Mouse (Mus musculus) hindlimb bud, embryonic 11.5 days (tissue): ENCODE results near the gene Nbr1.
"Not testable (repeated sequence)": the region's sequence is repeated elsewhere in the genome, so short reads cannot be mapped to it uniquely, and the experiment has no call there.

ENCODE experiments used
- DNase-seq: peaks from one replicate; pipeline ENCODE4 v3.0.0-alpha.2; 2012; ENCODE audit warnings: low read depth, low spot score; ENCODE audit errors: extremely low spot score

Nbr1 gene

GRCm38 (mm10) chr11:101582054-101583035 lies 30.4 kb downstream of the Nbr1 start, which contains the start of gene Tmem106a:
Gene Tmem106a (plus strand): TSS chr11:101582242.
- no peak for DNase-seq

DNA sequence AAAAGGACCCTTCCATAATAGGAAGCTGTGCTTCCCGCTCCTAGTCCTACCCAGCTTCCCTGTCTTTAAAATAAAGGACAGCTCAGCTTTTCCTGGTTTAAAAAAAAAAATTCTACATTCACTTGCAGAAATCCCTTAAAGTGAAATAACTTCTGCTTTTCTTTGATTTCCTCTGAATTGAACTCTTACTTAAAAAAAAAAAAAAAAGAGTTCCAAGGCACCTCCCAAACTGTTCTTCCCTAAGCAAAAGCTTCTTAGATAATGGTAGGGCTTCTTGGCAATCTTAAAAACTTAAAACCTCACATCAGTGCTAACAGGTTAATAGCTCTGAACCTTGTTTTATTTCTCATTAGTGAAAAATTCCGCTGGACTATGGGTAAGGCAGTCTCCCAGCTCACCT lies 31.3 kb downstream of the Nbr1 start:
- no peak for DNase-seq

- DNase-seq, result not testable (repeated sequence)
These were observed 33.1 kb downstream of the Nbr1 start for GRCm38 (mm10) chr11:101585031-101585430.

DNA sequence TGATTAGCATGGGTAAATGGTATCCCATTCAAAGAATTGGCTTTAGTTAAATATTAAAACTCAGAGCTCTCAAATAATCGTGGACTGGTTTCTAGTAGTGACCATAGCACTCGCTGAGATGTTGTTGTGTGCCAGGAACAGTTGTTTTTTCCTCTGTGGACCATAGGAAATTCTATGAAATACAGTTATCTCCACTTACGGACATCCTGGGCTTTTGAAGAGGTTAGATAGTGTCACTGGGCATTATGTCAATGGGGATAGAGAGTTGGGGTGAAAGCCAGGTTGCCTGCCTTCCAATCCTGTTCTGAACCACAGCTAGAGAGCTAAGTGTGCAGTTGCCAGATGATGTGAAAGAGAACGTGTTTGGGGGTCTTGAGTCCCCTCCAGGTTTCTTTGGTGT lies 33.9 kb downstream of the Nbr1 start:
- DNase-seq, result no peak

- no peak for DNase-seq
These were observed 35.7 kb downstream of the Nbr1 start for GRCm38 (mm10) chr11:101587676-101588075.

DNA sequence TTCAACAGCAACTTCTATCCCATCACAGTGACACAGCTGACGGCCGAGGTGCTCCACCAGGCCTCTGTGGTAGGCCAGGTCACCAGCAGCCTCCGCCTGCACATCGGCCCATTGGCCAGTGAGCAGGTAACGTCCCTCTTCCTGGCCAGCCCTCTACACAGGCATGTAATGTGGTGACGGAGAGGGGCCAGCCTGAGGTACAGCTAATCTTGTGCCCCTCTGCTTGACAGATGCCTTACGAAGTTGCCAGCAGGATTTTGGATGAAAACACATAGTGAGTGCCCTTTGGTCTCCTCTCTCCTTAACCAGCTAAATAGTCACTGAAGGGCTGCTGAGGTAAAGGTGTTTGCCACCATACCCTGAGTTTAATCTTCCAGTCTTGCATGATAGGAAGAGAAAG lies 36.9 kb downstream of the Nbr1 start:
- no peak for DNase-seq

DNA sequence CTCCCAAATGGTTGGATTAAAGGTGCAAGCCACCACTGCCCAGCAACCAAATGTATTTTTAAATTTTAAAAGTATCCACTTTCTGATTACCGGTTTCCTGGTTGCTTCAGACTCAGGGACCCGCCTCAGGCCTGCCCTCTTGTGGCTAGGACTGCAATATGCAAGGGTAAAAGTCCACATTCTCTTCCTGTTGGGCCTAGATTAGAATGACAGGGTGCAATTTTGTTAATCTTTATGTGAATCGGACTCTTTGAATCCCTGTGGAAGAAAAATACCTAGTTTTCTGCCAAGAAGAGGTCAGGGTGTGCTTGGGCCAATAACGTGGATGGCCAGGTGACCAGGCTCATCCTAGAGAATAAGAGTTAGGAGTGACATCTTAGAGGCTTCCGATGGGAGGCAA lies 37.5 kb downstream of the Nbr1 start:
- peak; percentile 20 for DNase-seq

GRCm38 (mm10) chr11:101589989-101590624 lies 38.2 kb downstream of the Nbr1 start:
- DNase-seq, result no peak

GRCm38 (mm10) chr11:101599156-101599555 lies 47.2 kb downstream of the Nbr1 start, which contains the start of gene Gm11634:
Gene Gm11634 (minus strand): TSS chr11:101599256.
- DNase-seq, result no peak

GRCm38 (mm10) chr11:101602491-101602890 lies 50.5 kb downstream of the Nbr1 start:
- peak; percentile 88 for DNase-seq

- DNase-seq, result no peak
These were observed 52.2 kb downstream of the Nbr1 start for GRCm38 (mm10) chr11:101604116-101604515.

GRCm38 (mm10) chr11:101604531-101605453 lies 52.8 kb downstream of the Nbr1 start:
- DNase-seq, result not testable (repeated sequence)

GRCm38 (mm10) chr11:101607134-101607533 lies 55.2 kb downstream of the Nbr1 start:
- DNase-seq, result not testable (repeated sequence)

GRCm38 (mm10) chr11:101610445-101610844 lies 58.5 kb downstream of the Nbr1 start:
- no peak for DNase-seq

GRCm38 (mm10) chr11:101613596-101613995 lies 61.6 kb downstream of the Nbr1 start:
- no peak for DNase-seq

- DNase-seq, result no peak
These were observed 62.2 kb downstream of the Nbr1 start for GRCm38 (mm10) chr11:101614116-101614515.

DNA sequence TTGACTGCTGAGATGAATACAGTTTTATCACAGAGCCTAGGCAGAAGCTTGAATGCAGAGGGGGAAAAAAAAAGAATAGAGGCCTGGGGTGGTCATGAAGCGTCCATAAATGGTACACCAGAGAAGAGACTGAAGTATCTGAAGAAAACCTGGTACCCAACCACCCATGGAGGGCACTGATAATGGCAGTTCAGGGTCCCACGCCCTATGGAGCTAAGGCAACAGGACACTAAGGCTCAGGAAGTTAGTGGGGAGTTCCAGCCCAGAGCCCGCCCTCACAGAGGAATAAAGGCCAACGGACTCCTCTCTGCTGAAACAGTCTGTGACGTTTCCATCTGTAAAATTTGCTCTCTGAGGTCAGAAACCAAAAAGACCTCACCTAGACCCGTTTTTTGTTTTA lies 63.4 kb downstream of the Nbr1 start:
- no peak for DNase-seq

DNA sequence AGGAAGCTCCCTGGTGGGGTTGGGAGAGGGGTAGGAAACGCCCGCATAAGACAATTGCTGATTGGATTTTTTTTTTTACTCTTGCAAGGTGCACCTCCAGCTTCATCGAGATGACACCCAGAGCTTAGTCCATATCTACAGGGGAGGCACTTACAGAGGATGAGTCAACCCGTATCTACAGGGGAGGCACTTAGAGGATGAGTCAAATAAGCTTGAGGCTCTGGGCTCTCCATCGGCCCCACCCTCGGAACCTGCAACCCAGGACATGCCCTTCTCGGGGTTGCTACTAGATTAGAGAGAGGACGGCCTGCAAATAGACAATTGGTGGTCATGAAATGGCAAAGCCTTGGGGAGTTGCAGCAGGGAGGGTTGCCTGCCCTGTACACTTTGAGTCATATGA lies 64.2 kb downstream of the Nbr1 start:
- no peak for DNase-seq

- DNase-seq, result no peak
These were observed 65.2 kb downstream of the Nbr1 start for GRCm38 (mm10) chr11:101616948-101617767.

GRCm38 (mm10) chr11:101617849-101618248 lies 65.9 kb downstream of the Nbr1 start:
- no peak for DNase-seq
